21 mouse cellular contexts compared by ENCODE assay signal in the genomic region with DNA sequence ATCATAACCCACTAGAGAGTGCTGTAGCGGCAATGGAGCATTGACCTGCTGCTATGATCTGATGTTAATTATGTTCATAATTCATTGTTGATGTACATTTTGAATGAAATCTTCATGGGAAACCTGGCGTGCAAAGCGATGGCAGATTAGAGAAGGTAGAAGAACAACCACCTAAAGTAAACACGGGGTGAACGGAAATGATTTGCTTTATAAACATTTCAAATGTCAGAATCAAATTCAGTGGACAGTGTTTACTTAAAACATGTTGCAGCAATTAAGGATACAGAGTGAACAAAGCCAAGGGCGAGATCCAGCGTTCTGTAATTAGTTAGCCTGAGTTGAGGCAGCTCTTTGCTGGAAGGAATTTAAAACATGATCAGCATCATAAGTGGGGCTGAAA.
DNase-seq lines count a peak whose midpoint lies in the region; ATAC-seq and TF ChIP-seq lines count a peak whose summit lies in the region.
"Had no signal": no experiment of that assay in that cellular context is flagged by ENCODE, and none has a peak within 500 bp of the region (broad histone marks: within the 10 kb centered on the region; RNA-seq: fewer than 3 reads in every experiment).

No protein-coding gene starts in this region.

- H3K27ac ChIP-seq in embryonic facial prominence, embryonic 11.5 days (replicated peaks; ENCODE audit: low read depth, low read length) = no peak overlapping the region
- H3K27ac ChIP-seq in embryonic facial prominence, embryonic 10.5 days (replicated peaks) = no peak overlapping the region
- no peak overlapping the region for H3K27ac ChIP-seq in liver, adult 2 months (replicated peaks; ENCODE audit: insufficient read depth, low read depth, low read length)
- no peak overlapping the region for H3K27ac ChIP-seq in liver, embryonic 11.5 days (ENCODE audit: low read depth, low read length)
- no peak overlapping the region for H3K27ac ChIP-seq in embryonic facial prominence, embryonic 14.5 days (replicated peaks; ENCODE audit: low read depth, low read length)
- H3K27ac ChIP-seq in midbrain, embryonic 11.5 days (ENCODE audit: low read depth, low read length) = no peak overlapping the region

- ATAC-seq in embryonic facial prominence, embryonic 11.5 days (replicated peaks; ENCODE audit: insufficient number of reproducible peaks, low FRiP score, low TSS enrichment, low read depth) = no peak; the same call in 1 of the 2 replicates
- no peak for ATAC-seq in liver, embryonic 11.5 days (replicated peaks; ENCODE audit: low FRiP score)
- ATAC-seq in embryonic facial prominence, embryonic 14.5 days (ENCODE audit: low read depth) = no peak
- no peak for ATAC-seq in midbrain, embryonic 11.5 days (ENCODE audit: low FRiP score)
- ATAC-seq: activated CD4-positive, CD25-positive, alpha-beta regulatory T cell, adult 4 months; CD4-positive, CD25-positive, alpha-beta regulatory T cell, adult 4 months; Patski had no signal

- H3K27me3 ChIP-seq in embryonic facial prominence, embryonic 11.5 days (ENCODE audit: control insufficient read depth, insufficient read depth, low read length) = no peaks in the 10 kb centered on the region
- H3K27me3 ChIP-seq in embryonic facial prominence, embryonic 10.5 days (replicated peaks; ENCODE audit: low read depth, poor library complexity, severe bottlenecking) = no peaks in the 10 kb centered on the region
- no peaks in the 10 kb centered on the region for H3K27me3 ChIP-seq in liver, adult 2 months (ENCODE audit: control insufficient read depth, insufficient read depth, low read length)
- no peaks in the 10 kb centered on the region for H3K27me3 ChIP-seq in liver, embryonic 11.5 days (replicated peaks; ENCODE audit: control insufficient read depth, insufficient read depth, low read length)
- H3K27me3 ChIP-seq in embryonic facial prominence, embryonic 14.5 days (replicated peaks; ENCODE audit: control insufficient read depth, insufficient read depth, low read length) = no peaks in the 10 kb centered on the region
- H3K27me3 ChIP-seq in midbrain, embryonic 11.5 days (ENCODE audit: control insufficient read depth, insufficient read depth, low read length) = no peaks in the 10 kb centered on the region
- H3K27me3 ChIP-seq: CH12.LX, Patski had no signal

- TF ChIP-seq CTCF in liver, adult 2 months (IDR thresholded peaks at IDR 0.05; ENCODE audit: low read depth, low read length) = no peak

- H3K79me2 ChIP-seq in liver, adult 2 months (ENCODE audit: control insufficient read depth, insufficient read depth, low read length) = no peaks in the 10 kb centered on the region

- no peaks in the 10 kb centered on the region; the same call in 1 of the 2 replicates for H3K36me3 ChIP-seq in embryonic facial prominence, embryonic 11.5 days (replicated peaks; ENCODE audit: control insufficient read depth, insufficient read depth, low read depth, low read length)
- H3K36me3 ChIP-seq in embryonic facial prominence, embryonic 10.5 days (replicated peaks) = peaks cover 10% of the 10 kb centered on the region
- no peaks in the 10 kb centered on the region for H3K36me3 ChIP-seq in liver, adult 2 months (ENCODE audit: control insufficient read depth, insufficient read depth, low read length)
- H3K36me3 ChIP-seq in liver, embryonic 11.5 days (ENCODE audit: control insufficient read depth, insufficient read depth, low read length) = no peaks in the 10 kb centered on the region
- H3K36me3 ChIP-seq in embryonic facial prominence, embryonic 14.5 days (ENCODE audit: control insufficient read depth, insufficient read depth, low read length) = 0 out of 2 replicates have a peak, but pooled peaks cover 3% of the 10 kb centered on the region
- H3K36me3 ChIP-seq in midbrain, embryonic 11.5 days (ENCODE audit: control insufficient read depth, insufficient read depth, low read length) = no peaks in the 10 kb centered on the region
- H3K36me3 ChIP-seq: G1E had no signal

- DNase-seq in embryonic facial prominence, embryonic 11.5 days (ENCODE audit: low spot score) = peak; percentile 52
- no peak for DNase-seq in embryonic facial prominence, embryonic 10.5 days (ENCODE audit: low spot score)
- peak; percentile 18 for DNase-seq in liver, adult 2 months (ENCODE audit: extremely low read depth, low read depth, low spot score)
- DNase-seq in liver, embryonic 11.5 days (ENCODE audit: low spot score) = no peak
- peak; percentile 55 for DNase-seq in embryonic facial prominence, embryonic 14.5 days (ENCODE audit: low spot score)
- DNase-seq in midbrain, embryonic 11.5 days (ENCODE audit: low spot score, missing footprints) = no peak
- DNase-seq: adrenal gland, adult 2 months; adrenal gland, adult 8-10 months; adrenal gland, postnatal 10 days; adrenal gland, postnatal 14 days; adrenal gland, postnatal 25 days; adrenal gland, postnatal 36 days; B cell, adult 2 months; cerebellum, adult 11 months; cerebellum, adult 11-12 months; cerebellum, adult 18-20 months had no signal

- H3K4me2 ChIP-seq in embryonic facial prominence, embryonic 11.5 days (ENCODE audit: low read depth, low read length) = no peak overlapping the region
- no peak overlapping the region for H3K4me2 ChIP-seq in liver, embryonic 11.5 days
- no peak overlapping the region for H3K4me2 ChIP-seq in embryonic facial prominence, embryonic 14.5 days (ENCODE audit: low read depth, low read length)
- H3K4me2 ChIP-seq in midbrain, embryonic 11.5 days = no peak overlapping the region

- 42% methylated on average over 7 of the region's 7 CpGs for WGBS in embryonic facial prominence, embryonic 11.5 days
- WGBS in embryonic facial prominence, embryonic 10.5 days = 51% methylated on average over 7 of the region's 7 CpGs
- 64% methylated on average over 7 of the region's 7 CpGs for WGBS in liver, adult 2 months
- 85% methylated on average over 7 of the region's 7 CpGs for WGBS in liver, embryonic 11.5 days
- WGBS in embryonic facial prominence, embryonic 14.5 days = 36% methylated on average over 7 of the region's 7 CpGs
- 85% methylated on average over 7 of the region's 7 CpGs for WGBS in midbrain, embryonic 11.5 days

- no peak overlapping the region for H3K4me3 ChIP-seq in embryonic facial prominence, embryonic 11.5 days (ENCODE audit: low read depth, low read length)
- no peak overlapping the region for H3K4me3 ChIP-seq in embryonic facial prominence, embryonic 10.5 days
- H3K4me3 ChIP-seq in liver, adult 2 months (ENCODE audit: insufficient read depth, low read depth, low read length) = no peak overlapping the region
- H3K4me3 ChIP-seq in liver, embryonic 11.5 days (ENCODE audit: low read depth, low read length) = no peak overlapping the region
- H3K4me3 ChIP-seq in embryonic facial prominence, embryonic 14.5 days (ENCODE audit: low read depth, low read length) = no peak overlapping the region
- no peak overlapping the region for H3K4me3 ChIP-seq in midbrain, embryonic 11.5 days (ENCODE audit: low read depth, low read length)

- no peaks in the 10 kb centered on the region for H3K4me1 ChIP-seq in embryonic facial prominence, embryonic 11.5 days (ENCODE audit: control insufficient read depth, insufficient read depth, low read length)
- H3K4me1 ChIP-seq in embryonic facial prominence, embryonic 10.5 days = no peaks in the 10 kb centered on the region; the same call in 1 of the 2 replicates
- H3K4me1 ChIP-seq in liver, adult 2 months (ENCODE audit: control insufficient read depth, insufficient read depth, low read length) = no peaks in the 10 kb centered on the region
- no peaks in the 10 kb centered on the region for H3K4me1 ChIP-seq in liver, embryonic 11.5 days (replicated peaks; ENCODE audit: control insufficient read depth, insufficient read depth, low read length)
- H3K4me1 ChIP-seq in embryonic facial prominence, embryonic 14.5 days (ENCODE audit: control insufficient read depth, insufficient read depth, low read length) = no peaks in the 10 kb centered on the region
- H3K4me1 ChIP-seq in midbrain, embryonic 11.5 days (ENCODE audit: control insufficient read depth, insufficient read depth, low read length) = no peaks in the 10 kb centered on the region

- no peak overlapping the region for H3K9ac ChIP-seq in embryonic facial prominence, embryonic 11.5 days (replicated peaks; ENCODE audit: low read length)
- H3K9ac ChIP-seq in liver, adult 2 months (ENCODE audit: low read depth, low read length) = no peak overlapping the region
- H3K9ac ChIP-seq in liver, embryonic 11.5 days (ENCODE audit: low read depth, low read length) = no peak overlapping the region
- no peak overlapping the region for H3K9ac ChIP-seq in embryonic facial prominence, embryonic 14.5 days (ENCODE audit: low read depth, low read length)
- H3K9ac ChIP-seq in midbrain, embryonic 11.5 days (ENCODE audit: low read length) = no peak overlapping the region

- H3K9me3 ChIP-seq in embryonic facial prominence, embryonic 11.5 days (replicated peaks; ENCODE audit: control insufficient read depth, low read length) = no peaks in the 10 kb centered on the region
- H3K9me3 ChIP-seq in embryonic facial prominence, embryonic 10.5 days = no peaks in the 10 kb centered on the region
- H3K9me3 ChIP-seq in liver, embryonic 11.5 days (ENCODE audit: control insufficient read depth, low read length) = no peaks in the 10 kb centered on the region
- no peaks in the 10 kb centered on the region for H3K9me3 ChIP-seq in embryonic facial prominence, embryonic 14.5 days (ENCODE audit: control insufficient read depth, low read length)
- no peaks in the 10 kb centered on the region for H3K9me3 ChIP-seq in midbrain, embryonic 11.5 days (ENCODE audit: control insufficient read depth, low read length)

- no peak for TF ChIP-seq POLR2A in liver, adult 2 months (IDR thresholded peaks at IDR 0.05; ENCODE audit: extremely low read depth, insufficient read depth, low read length)

Comparison
In these comparisons a context has a peak if more than half of its experiments do, and no peak if none do; other contexts are left out.
1. DNase-seq: peak in embryonic facial prominence, embryonic 11.5 days (single experiment), liver, adult 2 months (single experiment) and embryonic facial prominence, embryonic 14.5 days (single experiment); none in embryonic facial prominence, embryonic 10.5 days (single experiment), liver, embryonic 11.5 days (single experiment) and midbrain, embryonic 11.5 days (single experiment).